Mouse (Mus musculus) monocyte, adult 5-6 weeks (primary cell): ENCODE results near the gene Stox2. TPM values are rescaled to one million over a fixed set of nuclear protein-coding genes. Genes with fewer than 3 reads are reported as not detected.

ENCODE experiments used
- ATAC-seq: fragments of 153-309, 156-312 bp; replicated peaks from 2 replicates; pipeline ENCODE4 v1.8.0; 2017; ENCODE audit warnings: mild to moderate bottlenecking; ENCODE audit not compliant: low TSS enrichment, insufficient number of reproducible peaks, severe bottlenecking, poor library complexity, low FRiP score
- total RNA-seq: library from RNA; stranded (forward); fragments of 200-1000, 200-491, 200-594 nt; gene quantifications from 3 replicates; pipeline ENCODE4 v1.2.3, GENCODE M21; 2017

Gene Stox2
- total RNA-seq, 1 experiment from 2014 or later, result not detected

- ATAC-seq, result no peak
Measured at GRCm38 (mm10) chr8:47278211-47278610, 168.0 kb downstream of the Stox2 start.

- ATAC-seq, result no peak
Measured at GRCm38 (mm10) chr8:47268931-47269330, 177.2 kb downstream of the Stox2 start.

GRCm38 (mm10) chr8:47268062-47268822 lies 177.9 kb downstream of the Stox2 start:
- ATAC-seq, result no peak

GRCm38 (mm10) chr8:47263070-47263843 lies 182.9 kb downstream of the Stox2 start:
- no peak for ATAC-seq

- no peak for ATAC-seq
Measured at GRCm38 (mm10) chr8:47260751-47261474, 185.2 kb downstream of the Stox2 start.

GRCm38 (mm10) chr8:47250832-47251231 lies 195.3 kb downstream of the Stox2 start:
- no peak for ATAC-seq

- ATAC-seq, result no peak
Measured at GRCm38 (mm10) chr8:47245116-47245515, 201.0 kb downstream of the Stox2 start.

GRCm38 (mm10) chr8:47244202-47244601 lies 202.0 kb downstream of the Stox2 start:
- no peak for ATAC-seq

GRCm38 (mm10) chr8:47243631-47244030 lies 202.5 kb downstream of the Stox2 start:
- no peak for ATAC-seq

- no peak for ATAC-seq
Measured at GRCm38 (mm10) chr8:47243016-47243630, 203.0 kb downstream of the Stox2 start.

GRCm38 (mm10) chr8:47242207-47243004 lies 203.8 kb downstream of the Stox2 start:
- ATAC-seq, result no peak

- ATAC-seq, result no peak
Measured at GRCm38 (mm10) chr8:47241421-47242078, 204.6 kb downstream of the Stox2 start.

GRCm38 (mm10) chr8:47240871-47241270 lies 205.3 kb downstream of the Stox2 start:
- no peak for ATAC-seq

- ATAC-seq, result no peak
Measured at GRCm38 (mm10) chr8:47240266-47240665, 205.9 kb downstream of the Stox2 start.

GRCm38 (mm10) chr8:47232081-47232480 lies 214.1 kb downstream of the Stox2 start:
- ATAC-seq, result no peak

GRCm38 (mm10) chr8:47230057-47230456 lies 216.1 kb downstream of the Stox2 start:
- ATAC-seq, result no peak

- no peak for ATAC-seq
Measured at GRCm38 (mm10) chr8:47221851-47222250, 224.3 kb downstream of the Stox2 start.

- no peak for ATAC-seq
Measured at GRCm38 (mm10) chr8:47221191-47221590, 225.0 kb downstream of the Stox2 start.
